Mouse (Mus musculus): ENCODE measurements at regions not wholly inside any gene's neighbourhood (a gene's known extent, or its start where the extent isn't known, plus 50 kb on each side); places are given as distances from the start of the nearest gene placed in this dataset.

DNA sequence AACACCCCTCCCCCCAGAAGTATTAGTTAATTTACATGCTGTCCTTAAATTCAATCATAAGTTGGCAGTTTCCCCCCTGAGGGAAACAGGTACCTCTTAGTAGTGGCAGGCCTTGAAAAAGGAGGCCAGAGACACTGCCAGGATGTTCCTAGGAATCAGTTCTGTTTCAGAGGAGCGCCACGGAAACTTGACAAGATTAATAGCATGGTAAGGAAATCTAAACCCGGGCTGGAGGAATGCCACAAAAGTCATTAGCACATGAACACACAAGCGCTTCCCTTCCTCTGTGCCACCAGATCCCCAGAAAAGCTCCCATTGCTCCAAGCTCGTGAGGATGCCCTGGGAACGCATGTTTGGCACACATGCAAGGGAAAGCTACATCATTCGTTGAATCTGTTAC, 59.4 kb upstream of the Neo1 start:
- Histone ChIP-seq H3K36me3 (ENCODE audit: control insufficient read depth, insufficient read depth, low read length, poor library complexity, severe bottlenecking) (no peaks in the 10 kb centered on the region), H3K4me3 (ENCODE audit: insufficient read depth in 1 of 2, low read depth in 1 of 2, low read length in 2 of 2, poor library complexity in 1 of 2, severe bottlenecking in 1 of 2) (no peak overlapping the region), H3K27ac (ENCODE audit: insufficient read depth, low read depth, low read length, poor library complexity, severe bottlenecking) (no peak overlapping the region), H3K4me1 (ENCODE audit: control insufficient read depth in 2 of 2, insufficient read depth in 2 of 2, low read length in 2 of 2, poor library complexity in 1 of 2) (no peaks in the 10 kb centered on the region), H3K9ac (ENCODE audit: insufficient read depth, low read depth, low read length, poor library complexity, severe bottlenecking) (no peak overlapping the region), H3K9me3 (ENCODE audit: control insufficient read depth, insufficient read depth, low read depth, low read length) (no peaks in the 10 kb centered on the region)
- TF ChIP-seq CHD2 (IDR thresholded peaks at IDR 0.05; ENCODE audit: low read depth, low read length) (no peak), HCFC1 (IDR thresholded peaks at IDR 0.05; ENCODE audit: borderline replicate concordance, insufficient read depth, low read length) (no peak), ZNF384 (IDR thresholded peaks at IDR 0.05; ENCODE audit: low read depth, low read length) (no peak), MAFK (IDR thresholded peaks at IDR 0.05; ENCODE audit: insufficient read depth, low read depth, low read length) (no peak), ZC3H11A (IDR thresholded peaks at IDR 0.05; ENCODE audit: borderline replicate concordance, low read depth, low read length) (no peak)
- no peak for DNase-seq (ENCODE audit: low read depth, low spot score)
- in situ Hi-C loops (cut with MboI; ENCODE audit: low sequenced_read_pairs in 2 of 2, unreplicated experiment in 2 of 2) = no loop called here

GRCm38 (mm10) chr9:59094106-59094505, 57.9 kb upstream of the Neo1 start:
- H3K4me3 ChIP-seq (ENCODE audit: insufficient read depth in 1 of 2, low read depth in 1 of 2, low read length in 2 of 2, poor library complexity in 1 of 2, severe bottlenecking in 1 of 2) = no peak overlapping the region
- no peaks in the 10 kb centered on the region for H3K9me3 ChIP-seq (ENCODE audit: control insufficient read depth, insufficient read depth, low read depth, low read length)
- no peaks in the 10 kb centered on the region for H3K36me3 ChIP-seq (ENCODE audit: control insufficient read depth, insufficient read depth, low read length, poor library complexity, severe bottlenecking)
- H3K4me1 ChIP-seq (ENCODE audit: control insufficient read depth in 2 of 2, insufficient read depth in 2 of 2, low read length in 2 of 2, poor library complexity in 1 of 2) = no peaks in the 10 kb centered on the region
- no peak overlapping the region for H3K27ac ChIP-seq (ENCODE audit: insufficient read depth, low read depth, low read length, poor library complexity, severe bottlenecking)
- H3K9ac ChIP-seq (ENCODE audit: insufficient read depth, low read depth, low read length, poor library complexity, severe bottlenecking) = no peak overlapping the region
- in situ Hi-C loops (cut with MboI; ENCODE audit: low sequenced_read_pairs in 2 of 2, unreplicated experiment in 2 of 2) = no loop called here
- no peak for DNase-seq (ENCODE audit: low read depth, low spot score)
- TF ChIP-seq ZNF384 (IDR thresholded peaks at IDR 0.05; ENCODE audit: low read depth, low read length) (no peak), HCFC1 (IDR thresholded peaks at IDR 0.05; ENCODE audit: borderline replicate concordance, insufficient read depth, low read length) (no peak), MAFK (IDR thresholded peaks at IDR 0.05; ENCODE audit: insufficient read depth, low read depth, low read length) (no peak), ZC3H11A (IDR thresholded peaks at IDR 0.05; ENCODE audit: borderline replicate concordance, low read depth, low read length) (no peak), CHD2 (IDR thresholded peaks at IDR 0.05; ENCODE audit: low read depth, low read length) (no peak)

DNA sequence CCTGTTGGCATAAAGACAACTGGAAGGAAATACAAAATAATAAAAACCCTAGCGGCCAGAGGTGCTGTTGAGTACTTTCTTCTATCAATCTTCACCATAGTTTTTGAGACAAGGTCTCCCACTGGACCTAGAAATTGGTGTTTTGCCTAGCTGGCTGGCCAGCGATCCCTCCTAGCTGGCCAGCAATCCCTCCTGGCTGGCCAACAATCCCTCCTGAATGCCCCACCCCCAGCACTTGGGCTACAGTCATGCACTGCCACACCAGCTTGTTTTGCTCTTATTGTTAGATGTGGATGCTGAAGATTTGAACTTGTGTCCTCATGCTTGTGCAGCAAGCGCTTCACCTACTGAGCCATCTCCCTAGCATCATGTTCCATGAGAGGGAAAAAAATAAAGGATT, 54.9 kb upstream of the Neo1 start:
- no peaks in the 10 kb centered on the region for H3K9me3 ChIP-seq (ENCODE audit: control insufficient read depth, insufficient read depth, low read depth, low read length)
- no peak overlapping the region for H3K9ac ChIP-seq (ENCODE audit: insufficient read depth, low read depth, low read length, poor library complexity, severe bottlenecking)
- no peaks in the 10 kb centered on the region for H3K36me3 ChIP-seq (ENCODE audit: control insufficient read depth, insufficient read depth, low read length, poor library complexity, severe bottlenecking)
- in situ Hi-C loops (cut with MboI; ENCODE audit: low sequenced_read_pairs in 2 of 2, unreplicated experiment in 2 of 2) = no loop called here
- TF ChIP-seq ZC3H11A (IDR thresholded peaks at IDR 0.05; ENCODE audit: borderline replicate concordance, low read depth, low read length) (no peak), HCFC1 (IDR thresholded peaks at IDR 0.05; ENCODE audit: borderline replicate concordance, insufficient read depth, low read length) (no peak), ZNF384 (IDR thresholded peaks at IDR 0.05; ENCODE audit: low read depth, low read length) (no peak), CHD2 (IDR thresholded peaks at IDR 0.05; ENCODE audit: low read depth, low read length) (no peak), MAFK (IDR thresholded peaks at IDR 0.05; ENCODE audit: insufficient read depth, low read depth, low read length) (no peak)
- no peak overlapping the region for H3K27ac ChIP-seq (ENCODE audit: insufficient read depth, low read depth, low read length, poor library complexity, severe bottlenecking)
- H3K4me1 ChIP-seq (ENCODE audit: control insufficient read depth in 2 of 2, insufficient read depth in 2 of 2, low read length in 2 of 2, poor library complexity in 1 of 2) = no peaks in the 10 kb centered on the region
- DNase-seq (ENCODE audit: low read depth, low spot score) = no peak
- no peak overlapping the region for H3K4me3 ChIP-seq (ENCODE audit: insufficient read depth in 1 of 2, low read depth in 1 of 2, low read length in 2 of 2, poor library complexity in 1 of 2, severe bottlenecking in 1 of 2)

GRCm38 (mm10) chr9:59087704-59088103, 51.5 kb upstream of the Neo1 start:
- TF ChIP-seq ZC3H11A (IDR thresholded peaks at IDR 0.05; ENCODE audit: borderline replicate concordance, low read depth, low read length) = no peak
- peak; percentile 67; the same call in 1 of the 2 replicates for TF ChIP-seq ZNF384 (IDR thresholded peaks at IDR 0.05; ENCODE audit: low read depth, low read length)
- H3K36me3 ChIP-seq (ENCODE audit: control insufficient read depth, insufficient read depth, low read length, poor library complexity, severe bottlenecking) = no peaks in the 10 kb centered on the region
- no peak overlapping the region for H3K9ac ChIP-seq (ENCODE audit: insufficient read depth, low read depth, low read length, poor library complexity, severe bottlenecking)
- no peaks in the 10 kb centered on the region for H3K9me3 ChIP-seq (ENCODE audit: control insufficient read depth, insufficient read depth, low read depth, low read length)
- H3K4me1 ChIP-seq (ENCODE audit: control insufficient read depth in 2 of 2, insufficient read depth in 2 of 2, low read length in 2 of 2, poor library complexity in 1 of 2) = no peaks in the 10 kb centered on the region
- in situ Hi-C loops (cut with MboI; ENCODE audit: low sequenced_read_pairs in 2 of 2, unreplicated experiment in 2 of 2) = no loop called here
- DNase-seq (ENCODE audit: low read depth, low spot score) = no peak
- H3K4me3 ChIP-seq (ENCODE audit: insufficient read depth in 1 of 2, low read depth in 1 of 2, low read length in 2 of 2, poor library complexity in 1 of 2, severe bottlenecking in 1 of 2) = no peak overlapping the region
- no peak overlapping the region for H3K27ac ChIP-seq (ENCODE audit: insufficient read depth, low read depth, low read length, poor library complexity, severe bottlenecking)

DNA sequence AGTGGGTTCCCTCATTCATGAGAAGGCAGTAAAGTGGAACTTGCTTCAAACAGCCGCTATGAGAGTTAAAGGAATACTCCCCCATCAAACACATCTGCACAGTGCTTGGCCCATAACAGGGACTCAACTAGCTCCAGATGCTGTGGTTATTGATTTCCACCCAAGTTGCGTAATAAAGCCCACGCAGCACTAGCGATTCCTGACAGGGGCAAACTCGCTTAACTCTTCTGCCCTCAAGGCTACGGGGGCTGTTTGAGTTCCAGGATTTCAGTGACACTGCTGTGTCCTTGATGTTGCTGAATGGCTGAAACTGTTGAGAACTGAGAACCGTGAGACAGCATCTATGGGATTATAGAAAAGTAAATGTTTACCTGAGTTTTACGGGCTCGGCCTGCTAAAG, 50.9 kb upstream of the Neo1 start:
- TF ChIP-seq HCFC1 (IDR thresholded peaks at IDR 0.05; ENCODE audit: borderline replicate concordance, insufficient read depth, low read length) (no peak), CHD2 (IDR thresholded peaks at IDR 0.05; ENCODE audit: low read depth, low read length) (no peak), MAFK (IDR thresholded peaks at IDR 0.05; ENCODE audit: insufficient read depth, low read depth, low read length) (no peak), ZC3H11A (IDR thresholded peaks at IDR 0.05; ENCODE audit: borderline replicate concordance, low read depth, low read length) (no peak), ZNF384 (IDR thresholded peaks at IDR 0.05; ENCODE audit: low read depth, low read length) (no peak)
- H3K4me1 ChIP-seq (ENCODE audit: control insufficient read depth in 2 of 2, insufficient read depth in 2 of 2, low read length in 2 of 2, poor library complexity in 1 of 2) = 0 out of 4 replicates have a peak, but pooled peaks cover 0 to 1% of the 10 kb centered on the region in 2 experiments
- in situ Hi-C loops (cut with MboI; ENCODE audit: low sequenced_read_pairs in 2 of 2, unreplicated experiment in 2 of 2) = no loop called here
- H3K4me3 ChIP-seq (ENCODE audit: insufficient read depth in 1 of 2, low read depth in 1 of 2, low read length in 2 of 2, poor library complexity in 1 of 2, severe bottlenecking in 1 of 2) = no peak overlapping the region
- H3K27ac ChIP-seq (ENCODE audit: insufficient read depth, low read depth, low read length, poor library complexity, severe bottlenecking) = no peak overlapping the region
- DNase-seq (ENCODE audit: low read depth, low spot score) = no peak
- no peaks in the 10 kb centered on the region for H3K36me3 ChIP-seq (ENCODE audit: control insufficient read depth, insufficient read depth, low read length, poor library complexity, severe bottlenecking)
- no peak overlapping the region for H3K9ac ChIP-seq (ENCODE audit: insufficient read depth, low read depth, low read length, poor library complexity, severe bottlenecking)
- H3K9me3 ChIP-seq (ENCODE audit: control insufficient read depth, insufficient read depth, low read depth, low read length) = no peaks in the 10 kb centered on the region

All from ES-E14 (cell line).